Mouse (Mus musculus): Measurements from ENCODE around the gene Surf1. TPM values are rescaled to one million over a fixed set of nuclear protein-coding genes. Genes with fewer than 3 reads are reported as not detected.

The Surf1 gene
- polyA plus RNA-seq, 1 experiment = 40.6 TPM

DNA sequence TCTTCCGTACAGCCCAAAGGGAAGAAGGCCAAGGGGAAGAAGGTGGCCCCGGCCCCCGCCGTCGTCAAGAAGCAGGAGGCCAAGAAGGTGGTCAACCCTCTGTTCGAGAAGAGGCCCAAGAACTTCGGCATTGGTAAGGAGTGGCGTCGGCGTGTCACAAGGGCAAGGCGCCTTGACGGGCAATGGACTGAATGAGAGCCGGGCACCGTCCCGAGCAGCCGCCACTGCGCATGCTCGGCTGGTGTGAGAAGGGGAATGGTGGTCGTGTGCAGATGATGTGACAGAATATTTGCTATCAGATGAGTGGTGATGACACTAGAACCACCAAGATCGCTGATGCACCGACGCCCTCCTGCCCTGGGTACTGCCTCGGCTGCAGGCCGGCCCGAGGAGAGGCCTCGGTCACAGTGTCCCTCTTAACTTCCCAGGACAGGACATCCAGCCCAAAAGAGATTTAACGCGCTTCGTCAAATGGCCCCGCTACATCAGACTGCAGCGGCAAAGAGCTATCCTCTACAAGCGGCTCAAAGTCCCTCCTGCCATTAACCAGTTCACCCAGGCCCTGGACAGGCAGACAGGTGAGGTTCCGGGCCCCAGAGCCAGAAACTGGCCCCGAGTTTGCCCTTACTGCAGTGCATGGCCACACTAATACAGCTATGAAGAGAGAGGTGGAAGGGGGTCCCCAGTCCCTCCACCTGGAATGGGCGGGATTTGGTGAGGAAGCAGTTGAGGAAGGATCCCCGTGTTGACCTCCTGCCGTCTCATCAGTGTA, 5.2 kb downstream of the Surf1 start:
- Histone ChIP-seq H3K36me3 (ENCODE audit: control insufficient read depth, insufficient read depth, low read length, poor library complexity, severe bottlenecking) (peaks cover 44% of the 10 kb centered on the region), H3K27ac (ENCODE audit: insufficient read depth, low read length) (peak overlapping the region; percentile 39), H3K4me3 (ENCODE audit: low read depth, low read length) (peak overlapping the region; percentile 99), H3K27me3 (ENCODE audit: control insufficient read depth, insufficient read depth, low read length, poor library complexity, severe bottlenecking) (no peaks in the 10 kb centered on the region), H3K4me1 (ENCODE audit: control insufficient read depth, insufficient read depth, low read length) (no peaks in the 10 kb centered on the region), H3K9ac (ENCODE audit: low read depth, poor library complexity, severe bottlenecking) (peak overlapping the region; percentile 93), H3K9me3 (replicated peaks; ENCODE audit: control insufficient read depth, insufficient read depth, low read length, poor library complexity, severe bottlenecking) (no peaks in the 10 kb centered on the region)
- no peak for TF ChIP-seq POLR2A (IDR thresholded peaks at IDR 0.05; ENCODE audit: insufficient read depth, low read length)
- TF ChIP-seq CTCF (IDR thresholded peaks at IDR 0.05; ENCODE audit: low read depth, low read length) = no peak
- TF ChIP-seq EP300 (IDR thresholded peaks at IDR 0.05; ENCODE audit: insufficient read depth, low read depth, low read length) = no peak

DNA sequence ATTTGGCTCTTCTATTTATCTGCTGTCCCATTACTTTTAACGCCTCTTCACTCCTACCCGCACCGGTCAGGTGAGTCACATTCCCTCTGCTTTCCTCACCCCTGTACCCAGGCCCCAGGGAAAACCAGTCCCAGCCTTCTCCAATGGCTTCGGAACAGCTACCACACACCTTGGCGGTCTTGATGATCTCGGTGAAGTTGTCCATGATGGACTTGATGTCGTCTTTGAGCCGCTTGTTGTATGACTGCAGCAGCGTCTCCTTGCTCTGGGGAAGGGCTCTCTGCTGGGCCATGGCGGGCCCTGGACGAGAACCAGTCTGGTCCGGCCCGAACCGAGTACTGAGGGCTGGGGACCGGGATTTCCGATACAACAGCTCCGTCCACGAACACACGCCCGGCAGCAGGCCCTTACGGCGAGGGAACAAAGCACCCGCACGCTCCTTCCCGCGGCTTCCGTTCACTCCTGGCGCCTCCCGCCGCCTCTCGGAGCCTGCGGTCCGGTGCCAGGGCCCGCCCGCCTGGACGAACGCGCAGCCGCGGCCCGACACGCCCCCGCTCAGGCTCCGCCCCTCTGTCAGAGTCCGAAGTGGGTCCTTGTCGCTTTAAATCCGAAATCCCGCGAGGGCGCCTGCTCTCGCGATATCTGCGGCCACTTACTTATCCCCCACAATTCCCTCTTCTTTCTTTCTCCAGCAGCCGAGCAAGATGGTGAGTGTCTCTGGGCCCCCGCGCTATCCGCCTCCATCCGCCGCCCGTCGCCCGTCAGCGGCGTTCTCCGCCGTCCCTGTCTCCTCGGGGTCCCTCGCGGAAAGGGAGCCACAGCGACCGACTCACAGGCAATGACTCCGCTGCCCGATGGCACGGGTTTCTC, 6.0 kb downstream of the Surf1 start, which contains the start of the genes Med22 and Rpl7a:
Gene Med22 (minus strand): TSS at position 554 of the 870 bp plus-strand sequence.
Gene Rpl7a (plus strand): TSS at position 641 of the 870 bp plus-strand sequence.
- peak within 1 kb of the TSS; percentile 93 for H3K9ac ChIP-seq (ENCODE audit: low read depth, poor library complexity, severe bottlenecking)
- H3K4me1 ChIP-seq (ENCODE audit: control insufficient read depth, insufficient read depth, low read length) = no peaks in the 10 kb centered on the region
- peak within 1 kb of the TSS; percentile 39 for H3K27ac ChIP-seq (ENCODE audit: insufficient read depth, low read length)
- TF ChIP-seq CTCF (IDR thresholded peaks at IDR 0.05; ENCODE audit: low read depth, low read length) (no peak), EP300 (IDR thresholded peaks at IDR 0.05; ENCODE audit: insufficient read depth, low read depth, low read length) (no peak), POLR2A (IDR thresholded peaks at IDR 0.05; ENCODE audit: insufficient read depth, low read length) (peak; percentile 48)
- peak within 1 kb of the TSS; percentile 99 for H3K4me3 ChIP-seq (ENCODE audit: low read depth, low read length)
- peaks cover 44% of the 10 kb centered on the region for H3K36me3 ChIP-seq (ENCODE audit: control insufficient read depth, insufficient read depth, low read length, poor library complexity, severe bottlenecking)
- H3K9me3 ChIP-seq (replicated peaks; ENCODE audit: control insufficient read depth, insufficient read depth, low read length, poor library complexity, severe bottlenecking) = no peaks in the 10 kb centered on the region
- no peaks in the 10 kb centered on the region for H3K27me3 ChIP-seq (ENCODE audit: control insufficient read depth, insufficient read depth, low read length, poor library complexity, severe bottlenecking)

DNA sequence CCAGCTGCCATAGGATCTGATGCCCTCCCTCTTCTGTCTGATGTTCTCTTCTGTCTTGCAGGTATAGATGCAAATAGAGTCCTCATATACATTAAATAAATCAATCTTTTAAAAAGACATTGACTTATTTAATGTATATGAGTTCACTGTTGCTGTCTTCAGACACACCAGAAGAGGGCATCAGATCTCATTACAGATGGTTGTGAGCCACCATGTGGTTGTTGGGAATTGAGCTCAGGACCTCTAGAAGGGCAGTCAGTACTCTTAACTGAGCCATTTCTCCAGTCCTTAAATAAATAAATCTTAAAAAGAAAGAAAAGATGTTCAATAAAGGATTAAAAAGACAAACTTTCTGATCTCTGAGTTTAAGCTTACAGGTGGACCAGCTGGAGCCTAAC, 6.9 kb downstream of the Surf1 start:
- Histone ChIP-seq H3K9ac (ENCODE audit: low read depth, poor library complexity, severe bottlenecking) (peak overlapping the region; percentile 93), H3K9me3 (replicated peaks; ENCODE audit: control insufficient read depth, insufficient read depth, low read length, poor library complexity, severe bottlenecking) (no peaks in the 10 kb centered on the region), H3K27me3 (ENCODE audit: control insufficient read depth, insufficient read depth, low read length, poor library complexity, severe bottlenecking) (no peaks in the 10 kb centered on the region), H3K4me3 (ENCODE audit: low read depth, low read length) (peak overlapping the region; percentile 99), H3K36me3 (ENCODE audit: control insufficient read depth, insufficient read depth, low read length, poor library complexity, severe bottlenecking) (peaks cover 44% of the 10 kb centered on the region), H3K27ac (ENCODE audit: insufficient read depth, low read length) (peak overlapping the region; percentile 27; the same call in 1 of the 2 replicates), H3K4me1 (ENCODE audit: control insufficient read depth, insufficient read depth, low read length) (no peaks in the 10 kb centered on the region)
- TF ChIP-seq EP300 (IDR thresholded peaks at IDR 0.05; ENCODE audit: insufficient read depth, low read depth, low read length) (no peak), POLR2A (IDR thresholded peaks at IDR 0.05; ENCODE audit: insufficient read depth, low read length) (no peak), CTCF (IDR thresholded peaks at IDR 0.05; ENCODE audit: low read depth, low read length) (no peak)

DNA sequence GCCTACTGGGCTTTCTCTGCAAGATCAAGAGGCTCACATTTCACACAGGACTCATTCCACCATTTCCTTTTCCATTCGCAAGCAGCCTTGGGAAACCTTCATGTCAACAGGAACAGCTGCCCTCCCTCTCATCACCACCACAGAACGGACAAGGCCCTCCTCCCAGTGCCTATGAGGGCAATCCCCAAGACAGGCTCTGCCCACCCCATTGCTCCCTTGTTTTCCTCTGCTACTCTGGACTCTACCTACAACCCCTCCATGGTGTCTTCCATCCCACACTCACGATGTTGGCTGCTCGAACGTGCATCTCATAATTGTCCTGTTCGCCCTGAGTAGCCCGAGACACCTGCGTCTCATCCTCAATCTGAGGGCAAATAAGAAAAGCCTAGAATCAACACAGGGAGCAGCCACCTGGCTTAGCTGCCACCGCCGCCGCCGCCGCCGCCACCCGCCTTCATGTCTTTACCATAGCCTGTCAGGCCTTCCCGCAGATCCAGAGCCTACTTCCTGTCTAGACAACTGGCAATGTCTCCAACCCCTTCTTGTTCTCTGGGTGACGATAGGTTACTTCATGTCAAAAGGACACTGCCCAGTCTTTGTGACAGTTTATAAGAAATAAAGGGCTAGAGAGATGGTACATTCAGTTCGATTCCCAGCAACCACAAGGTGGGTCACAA, 7.5 kb downstream of the Surf1 start:
- Histone ChIP-seq H3K27ac (ENCODE audit: insufficient read depth, low read length) (no peak overlapping the region), H3K4me3 (ENCODE audit: low read depth, low read length) (peak overlapping the region; percentile 30), H3K36me3 (ENCODE audit: control insufficient read depth, insufficient read depth, low read length, poor library complexity, severe bottlenecking) (peaks cover 40% of the 10 kb centered on the region), H3K27me3 (ENCODE audit: control insufficient read depth, insufficient read depth, low read length, poor library complexity, severe bottlenecking) (no peaks in the 10 kb centered on the region), H3K4me1 (ENCODE audit: control insufficient read depth, insufficient read depth, low read length) (no peaks in the 10 kb centered on the region), H3K9me3 (replicated peaks; ENCODE audit: control insufficient read depth, insufficient read depth, low read length, poor library complexity, severe bottlenecking) (no peaks in the 10 kb centered on the region), H3K9ac (ENCODE audit: low read depth, poor library complexity, severe bottlenecking) (peak overlapping the region; percentile 93)
- TF ChIP-seq EP300 (IDR thresholded peaks at IDR 0.05; ENCODE audit: insufficient read depth, low read depth, low read length) = no peak
- TF ChIP-seq CTCF (IDR thresholded peaks at IDR 0.05; ENCODE audit: low read depth, low read length) = no peak
- no peak for TF ChIP-seq POLR2A (IDR thresholded peaks at IDR 0.05; ENCODE audit: insufficient read depth, low read length)

DNA sequence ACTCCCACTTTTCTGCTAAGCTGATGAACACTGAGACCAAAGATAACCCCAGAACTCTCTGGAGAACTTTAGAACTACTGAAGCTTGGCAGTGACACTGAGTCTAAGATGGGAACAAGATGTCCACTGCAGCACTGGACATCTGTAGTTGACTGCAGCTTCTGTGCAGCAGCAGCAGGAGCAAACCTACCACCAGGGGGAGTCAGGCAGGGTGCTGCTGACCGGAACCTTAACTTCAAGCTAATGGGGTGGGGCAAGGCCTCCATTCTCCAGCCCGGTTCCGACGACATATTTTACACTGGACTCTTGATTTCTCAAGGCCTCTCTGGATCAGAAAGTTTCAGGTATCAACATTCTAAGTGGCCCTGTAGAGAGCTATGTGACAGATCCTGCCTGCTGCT, 9.2 kb downstream of the Surf1 start:
- H3K36me3 ChIP-seq (ENCODE audit: control insufficient read depth, insufficient read depth, low read length, poor library complexity, severe bottlenecking) = peaks cover 22% of the 10 kb centered on the region

More for the DNA sequence above, 9.2 kb downstream of the Surf1 start:
- no peaks in the 10 kb centered on the region for H3K27me3 ChIP-seq (ENCODE audit: control insufficient read depth, insufficient read depth, low read length, poor library complexity, severe bottlenecking)
- no peak overlapping the region for H3K27ac ChIP-seq (ENCODE audit: insufficient read depth, low read length)
- no peak overlapping the region for H3K4me3 ChIP-seq (ENCODE audit: low read depth, low read length)
- no peaks in the 10 kb centered on the region for H3K9me3 ChIP-seq (replicated peaks; ENCODE audit: control insufficient read depth, insufficient read depth, low read length, poor library complexity, severe bottlenecking)
- H3K4me1 ChIP-seq (ENCODE audit: control insufficient read depth, insufficient read depth, low read length) = no peaks in the 10 kb centered on the region
- no peak for TF ChIP-seq POLR2A (IDR thresholded peaks at IDR 0.05; ENCODE audit: insufficient read depth, low read length)
- peak; percentile 85 for TF ChIP-seq CTCF (IDR thresholded peaks at IDR 0.05; ENCODE audit: low read depth, low read length)
- no peak for TF ChIP-seq EP300 (IDR thresholded peaks at IDR 0.05; ENCODE audit: insufficient read depth, low read depth, low read length)
- no peak overlapping the region for H3K9ac ChIP-seq (ENCODE audit: low read depth, poor library complexity, severe bottlenecking)
